Mouse (Mus musculus) forebrain, embryonic 11.5 days (tissue): Measurements from ENCODE around the gene Papln. TPM values are rescaled to one million over a fixed set of nuclear protein-coding genes. Genes with fewer than 3 reads are reported as not detected.

ENCODE experiments used
- ATAC-seq: fragments of 200-750 bp; cut with Nextera tagmentation; replicated peaks from 2 replicates; pipeline ENCODE4 v1.8.0; 2017; ENCODE audit warnings: moderate TSS enrichment; ENCODE audit not compliant: low FRiP score
- DNase-seq: peaks from one replicate; pipeline ENCODE4 v3.0.0-alpha.2; 2017; ENCODE audit warnings: low spot score
- H3K27ac ChIP-seq: fragments of 300-500 bp; sonication (generic); 2 replicates; pipeline ENCODE4 v1.5.1; 2014; ENCODE audit warnings: low read depth, low read length
- H3K27me3 ChIP-seq: fragments of 300-500 bp; sonication (generic); 2 replicates; pipeline ENCODE4 v1.6.1; 2014; ENCODE audit warnings: mild to moderate bottlenecking, low read length, mixed read lengths; ENCODE audit not compliant: control insufficient read depth, insufficient read depth
- H3K36me3 ChIP-seq: fragments of 300-500 bp; sonication (generic); 2 replicates; pipeline ENCODE4 v1.6.1; 2014; ENCODE audit warnings: mild to moderate bottlenecking, low read length, moderate library complexity, mixed read lengths; ENCODE audit not compliant: control insufficient read depth, insufficient read depth
- H3K4me1 ChIP-seq: fragments of 300-500 bp; sonication (generic); replicated peaks from 2 replicates; pipeline ENCODE4 v1.6.1; 2014; ENCODE audit warnings: low read length, mixed read lengths; ENCODE audit not compliant: control insufficient read depth, insufficient read depth
- H3K4me2 ChIP-seq: fragments of 300-500 bp; sonication (generic); 2 replicates; pipeline ENCODE4 v1.6.1; 2014; ENCODE audit warnings: low read depth, mild to moderate bottlenecking, low read length, moderate library complexity, mixed read lengths; ENCODE audit not compliant: severe bottlenecking
- H3K4me3 ChIP-seq: fragments of 300-500 bp; sonication (generic); 2 replicates; pipeline ENCODE4 v1.5.1; 2014; ENCODE audit warnings: low read depth, low read length
- H3K9ac ChIP-seq: fragments of 300-500 bp; sonication (generic); 2 replicates; pipeline ENCODE4 v1.6.1; 2014; ENCODE audit warnings: low read length
- H3K9me3 ChIP-seq: fragments of 300-500 bp; sonication (generic); 2 replicates; pipeline ENCODE4 v1.6.1; 2016; ENCODE audit warnings: low read length, mixed read lengths; ENCODE audit not compliant: control insufficient read depth
- WGBS: fragments of 180-500 bp; shearing (Covaris S2); extraction: QIAGEN DNeasy Blood & Tissue Kit; methylation state at CpG from one replicate; pipeline ENCODE4 v1.1.7; 2014; 5-methylcytosine and 5-hydroxymethylcytosine counted together
- polyA plus RNA-seq: library from polyadenylated mRNA; unstranded; fragments of >200 nt; fragmentation: Nextera tagmentation; extraction: Ambion mirVana; gene quantifications from 2 replicates; pipeline ENCODE4 v1.2.1, GENCODE M21; 2014

Papln gene
- polyA plus RNA-seq, 1 experiment from 2014 or later: 0.04 TPM

DNA sequence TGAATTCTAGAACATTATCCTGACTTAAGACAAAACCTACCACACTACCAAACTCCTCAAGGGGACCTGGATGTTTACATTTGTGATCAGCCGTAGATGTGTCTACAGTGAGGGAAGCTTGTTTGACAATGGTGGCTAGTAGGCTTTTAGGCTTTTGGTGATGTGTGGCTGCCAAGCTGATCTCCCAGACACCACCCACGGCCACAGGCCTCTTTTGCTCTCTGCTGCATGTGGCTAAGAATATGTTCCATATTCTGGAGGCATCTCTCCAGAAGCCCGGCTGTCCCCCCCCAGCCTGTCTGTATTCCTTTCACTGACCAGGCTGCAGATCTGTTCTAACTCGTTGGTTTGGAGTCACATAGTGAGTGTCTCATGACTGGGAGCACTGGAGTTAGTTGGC, 27.3 kb downstream of the Papln start:
- ATAC-seq (no peak), DNase-seq (no peak)
- no peak overlapping the region for H3K4me2 ChIP-seq
- H3K27ac ChIP-seq: no peak overlapping the region
- H3K4me1 ChIP-seq: no peaks in the 10 kb centered on the region
- H3K4me3 ChIP-seq: no peak overlapping the region
- WGBS: 87% methylated on average over 4 of the region's 4 CpGs
- H3K36me3 ChIP-seq: peaks cover 5% of the 10 kb centered on the region; the same call in 1 of the 2 replicates
- no peak overlapping the region for H3K9ac ChIP-seq
- no peaks in the 10 kb centered on the region for H3K9me3 ChIP-seq
- H3K27me3 ChIP-seq: no peaks in the 10 kb centered on the region

DNA sequence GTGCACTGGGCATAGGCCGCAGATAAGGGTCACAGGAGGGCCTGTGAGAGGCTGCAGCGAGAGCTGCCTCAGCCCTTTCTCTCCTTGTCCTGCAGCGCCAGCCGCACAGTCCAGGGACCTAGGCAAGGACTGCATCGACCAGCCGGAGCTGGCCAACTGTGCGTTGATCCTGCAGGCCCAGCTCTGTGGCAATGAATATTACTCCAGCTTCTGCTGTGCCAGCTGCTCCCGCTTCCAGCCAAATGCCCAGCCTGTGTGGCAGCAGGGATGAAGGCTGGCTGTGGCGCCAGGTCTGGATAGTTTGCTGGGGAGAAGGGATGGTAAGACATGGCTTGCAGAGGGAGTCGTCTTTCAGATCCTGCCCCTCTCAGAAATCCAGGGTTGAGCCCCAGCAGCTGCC, 28.3 kb downstream of the Papln start:
- DNase-seq: no peak
- H3K27ac ChIP-seq: no peak overlapping the region

DNA sequence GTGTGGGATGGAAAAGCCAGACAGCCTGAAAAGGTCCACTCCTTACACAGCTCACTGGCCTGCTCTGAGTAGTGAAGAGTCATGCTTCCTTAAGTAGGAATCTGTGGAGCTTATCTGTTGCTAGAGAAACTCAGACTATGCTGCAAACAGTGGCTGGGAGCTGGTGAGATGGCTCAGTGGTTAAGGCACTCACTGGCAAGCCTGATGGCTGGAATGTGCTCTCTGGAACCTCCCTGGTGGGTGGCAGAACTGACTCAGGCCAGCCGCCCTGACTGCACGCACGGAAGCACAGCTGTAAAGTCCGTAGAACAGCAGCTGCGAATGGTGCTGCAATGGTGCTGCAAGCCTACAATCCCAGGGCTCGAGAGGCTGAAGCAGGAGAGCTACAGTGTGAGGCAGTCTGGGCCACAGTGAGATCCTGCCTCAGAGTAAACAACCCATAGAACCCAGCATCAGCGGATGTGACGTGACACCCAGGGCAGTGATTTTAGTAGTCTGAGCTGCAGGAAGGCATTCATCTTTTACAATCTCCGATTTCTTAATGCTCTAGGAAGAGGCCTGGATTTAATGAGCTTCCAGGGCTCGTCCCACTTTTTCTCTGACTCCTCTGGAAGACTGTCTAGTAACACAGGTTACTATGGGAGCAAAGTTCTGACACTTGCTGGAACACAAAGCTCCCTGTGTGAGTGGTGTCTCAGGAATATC, 29.4 kb downstream of the Papln start:
- Histone ChIP-seq H3K36me3 (peaks cover 7% of the 10 kb centered on the region; the same call in 1 of the 2 replicates), H3K4me2 (no peak overlapping the region), H3K27ac (no peak overlapping the region), H3K27me3 (no peaks in the 10 kb centered on the region), H3K9ac (no peak overlapping the region), H3K9me3 (no peaks in the 10 kb centered on the region), H3K4me1 (no peaks in the 10 kb centered on the region), H3K4me3 (no peak overlapping the region)
- DNase-seq (no peak), ATAC-seq (no peak)
- 82% methylated on average over 10 of the region's 10 CpGs for WGBS

More for the DNA sequence above, 28.3 kb downstream of the Papln start:
- Histone ChIP-seq H3K27me3 (no peaks in the 10 kb centered on the region), H3K4me2 (no peak overlapping the region), H3K4me1 (no peaks in the 10 kb centered on the region), H3K4me3 (no peak overlapping the region), H3K36me3 (peaks cover 7% of the 10 kb centered on the region; the same call in 1 of the 2 replicates), H3K9me3 (no peaks in the 10 kb centered on the region), H3K9ac (no peak overlapping the region)
- WGBS: 95% methylated on average over 10 of the region's 10 CpGs
- ATAC-seq: no peak

DNA sequence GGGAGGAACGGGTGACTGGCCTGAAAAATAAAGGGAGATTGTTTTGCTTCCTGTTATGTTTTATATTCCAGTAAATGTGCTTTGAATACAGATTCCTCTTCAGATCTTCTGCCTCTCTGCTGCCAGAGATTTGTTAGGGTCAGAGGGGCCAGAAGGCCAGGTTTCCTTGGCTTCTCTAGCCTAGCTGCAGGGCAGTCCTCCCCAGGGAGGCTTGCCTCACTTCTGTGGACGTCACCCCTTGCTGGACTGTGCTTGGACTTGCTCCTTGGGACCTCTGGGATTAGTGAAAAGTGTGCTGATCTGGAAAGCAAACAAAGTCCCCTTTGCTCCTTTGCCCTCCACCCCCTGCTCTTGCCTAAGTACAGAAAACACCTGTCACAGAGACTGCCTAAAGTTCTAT, 31.6 kb downstream of the Papln start:
- DNase-seq (no peak), ATAC-seq (no peak)
- no peaks in the 10 kb centered on the region for H3K4me1 ChIP-seq
- WGBS: 72% methylated on average over 2 of the region's 2 CpGs
- peaks cover 7% of the 10 kb centered on the region; the same call in 1 of the 2 replicates for H3K36me3 ChIP-seq
- no peak overlapping the region for H3K27ac ChIP-seq
- H3K27me3 ChIP-seq: no peaks in the 10 kb centered on the region
- H3K9ac ChIP-seq: no peak overlapping the region
- no peak overlapping the region for H3K4me2 ChIP-seq
- no peak overlapping the region for H3K4me3 ChIP-seq
- H3K9me3 ChIP-seq: no peaks in the 10 kb centered on the region

DNA sequence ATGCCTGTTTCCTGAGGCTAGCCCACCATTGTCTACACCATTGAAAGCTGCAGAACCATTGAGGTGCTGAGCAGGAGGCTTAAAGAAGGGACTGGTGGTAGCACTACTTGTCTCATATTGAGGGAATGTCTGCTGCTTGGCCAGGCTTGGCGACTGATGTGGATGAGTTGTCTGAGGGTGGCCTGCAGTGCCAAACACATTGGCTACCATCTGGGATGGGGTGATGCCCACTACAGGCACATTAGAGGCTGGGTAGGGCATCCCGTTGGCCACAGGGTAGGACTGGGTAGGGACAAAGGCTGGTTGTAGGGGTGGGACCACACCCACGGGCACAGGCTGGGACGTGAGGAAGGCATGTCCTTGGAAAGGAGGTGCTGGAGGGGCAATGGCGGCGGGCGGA, 32.2 kb downstream of the Papln start:
- Histone ChIP-seq H3K4me2 (no peak overlapping the region), H3K27ac (no peak overlapping the region), H3K4me1 (no peaks in the 10 kb centered on the region), H3K27me3 (no peaks in the 10 kb centered on the region), H3K4me3 (no peak overlapping the region), H3K9me3 (no peaks in the 10 kb centered on the region), H3K36me3 (peaks cover 7% of the 10 kb centered on the region; the same call in 1 of the 2 replicates), H3K9ac (no peak overlapping the region)
- WGBS: 91% methylated on average over 7 of the region's 7 CpGs
- DNase-seq (no peak), ATAC-seq (no peak)

DNA sequence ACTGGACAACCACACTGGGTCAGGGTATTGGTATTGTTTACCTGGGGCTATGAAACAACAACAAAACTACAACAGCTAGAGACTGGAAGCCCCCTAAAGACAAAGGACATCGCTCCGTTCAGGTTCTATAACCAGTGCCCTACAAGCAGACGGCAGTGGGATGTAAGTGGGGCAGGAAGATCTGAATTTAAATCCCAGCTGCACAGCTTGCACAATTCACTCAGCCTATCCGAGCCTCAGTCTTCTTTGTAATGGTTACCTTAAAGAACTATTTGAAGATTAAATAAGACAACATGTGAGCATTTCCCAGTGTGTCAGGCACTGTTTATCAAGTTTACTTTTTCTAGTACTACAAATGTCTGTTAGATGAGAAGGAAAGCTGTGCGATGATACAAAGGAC, 34.9 kb downstream of the Papln start:
- no peak overlapping the region for H3K9ac ChIP-seq
- no peaks in the 10 kb centered on the region for H3K9me3 ChIP-seq
- H3K27me3 ChIP-seq: no peaks in the 10 kb centered on the region
- H3K4me1 ChIP-seq: no peaks in the 10 kb centered on the region
- H3K4me2 ChIP-seq: no peak overlapping the region
- peaks cover 7% of the 10 kb centered on the region; the same call in 1 of the 2 replicates for H3K36me3 ChIP-seq
- ATAC-seq (no peak), DNase-seq (no peak)
- 90% methylated on average over 5 of the region's 5 CpGs for WGBS
- no peak overlapping the region for H3K27ac ChIP-seq
- no peak overlapping the region for H3K4me3 ChIP-seq

DNA sequence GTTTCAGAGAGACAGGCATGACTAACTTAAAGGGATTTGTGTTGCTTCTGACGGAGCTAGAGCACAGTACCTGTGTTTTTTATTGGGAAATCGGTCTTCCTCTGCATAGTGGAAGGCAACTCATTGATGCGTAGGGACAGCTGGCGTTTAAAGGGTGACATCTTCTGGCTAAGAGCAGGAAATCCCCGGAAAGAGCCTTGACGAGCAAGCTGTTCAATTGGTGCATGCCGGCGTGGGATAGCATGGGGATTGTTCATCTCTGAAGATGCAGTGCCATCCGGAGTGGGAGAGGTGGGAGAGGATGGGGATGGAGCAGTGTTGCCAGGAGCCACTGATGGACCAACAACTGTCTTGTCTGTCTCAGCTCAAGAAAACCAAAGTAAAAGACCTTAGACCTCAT, 37.5 kb downstream of the Papln start:
- Histone ChIP-seq H3K36me3 (peaks cover 10% of the 10 kb centered on the region), H3K4me1 (no peaks in the 10 kb centered on the region), H3K4me2 (no peak overlapping the region), H3K9me3 (no peaks in the 10 kb centered on the region; the same call in 1 of the 2 replicates), H3K4me3 (no peak overlapping the region), H3K9ac (no peak overlapping the region), H3K27me3 (no peaks in the 10 kb centered on the region), H3K27ac (no peak overlapping the region)
- DNase-seq: no peak
- no peak for ATAC-seq
- 66% methylated on average over 9 of the region's 9 CpGs for WGBS

DNA sequence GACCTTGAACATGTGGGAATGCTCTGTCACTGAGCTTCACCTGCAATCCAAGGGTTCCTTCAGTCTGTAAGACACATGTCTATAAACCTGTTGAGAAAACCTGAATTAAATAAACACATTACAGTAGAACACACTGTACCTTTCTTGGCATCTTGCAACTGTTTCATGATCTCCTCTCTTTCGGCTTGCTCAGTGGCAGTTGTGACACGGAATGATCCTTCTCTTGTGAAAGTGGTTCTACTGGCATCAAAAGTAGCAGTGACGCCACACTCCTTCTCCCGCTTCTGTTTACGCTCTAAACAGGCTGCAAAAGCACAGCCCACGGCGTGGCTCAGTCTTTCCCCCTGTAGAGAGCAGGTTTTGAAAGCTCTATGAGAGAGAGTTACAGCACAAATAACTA, 40.2 kb downstream of the Papln start:
- Histone ChIP-seq H3K4me1 (no peaks in the 10 kb centered on the region), H3K9ac (no peak overlapping the region), H3K27ac (no peak overlapping the region), H3K4me2 (no peak overlapping the region), H3K36me3 (peaks cover 18% of the 10 kb centered on the region), H3K9me3 (no peaks in the 10 kb centered on the region; the same call in 1 of the 2 replicates), H3K27me3 (no peaks in the 10 kb centered on the region), H3K4me3 (no peak overlapping the region)
- DNase-seq (no peak), ATAC-seq (no peak)
- 92% methylated on average over 7 of the region's 7 CpGs for WGBS

DNA sequence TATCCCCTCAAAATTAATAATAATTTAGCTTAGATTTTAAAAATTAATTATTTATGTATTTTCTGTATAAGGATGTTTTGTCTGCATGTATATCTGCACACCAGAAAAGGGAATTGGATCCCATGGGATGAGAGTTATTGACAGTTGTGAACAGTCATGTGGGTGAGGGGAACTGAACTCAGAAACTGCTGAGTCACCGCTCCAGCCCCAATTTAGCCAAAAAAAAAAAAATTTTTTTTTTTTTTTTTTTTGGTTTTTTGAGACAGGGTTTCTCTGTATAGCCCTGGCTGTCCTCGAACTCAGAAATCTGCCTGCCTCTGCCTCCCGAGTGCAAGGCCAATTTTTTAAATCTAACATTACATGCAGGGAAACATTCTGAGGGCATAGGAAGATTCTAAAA, 48.5 kb downstream of the Papln start:
- Histone ChIP-seq H3K4me3 (no peak overlapping the region), H3K4me2 (no peak overlapping the region), H3K27me3 (no peaks in the 10 kb centered on the region), H3K27ac (no peak overlapping the region), H3K4me1 (no peaks in the 10 kb centered on the region), H3K36me3 (peaks cover 1% of the 10 kb centered on the region), H3K9ac (no peak overlapping the region), H3K9me3 (no peaks in the 10 kb centered on the region)
- WGBS: 96% methylated on average over 3 of the region's 3 CpGs
- no peak for ATAC-seq
- no peak for DNase-seq
